Mouse (Mus musculus) B cell, adult (primary cell): ENCODE data around the gene Akr1b10. TPM values are rescaled to one million over a fixed set of nuclear protein-coding genes. Genes with fewer than 3 reads are reported as not detected.

Experiments
- total RNA-seq: library from RNA; stranded (reverse); gene quantifications from 4 replicates; pipeline ENCODE4 v1.2.4, GENCODE M21; 2023; ENCODE audit not compliant: inconsistent age

The Akr1b10 gene
- total RNA-seq, result 25.1 to 34.9 TPM (median 30.2 TPM) in 4 replicates

DNA sequence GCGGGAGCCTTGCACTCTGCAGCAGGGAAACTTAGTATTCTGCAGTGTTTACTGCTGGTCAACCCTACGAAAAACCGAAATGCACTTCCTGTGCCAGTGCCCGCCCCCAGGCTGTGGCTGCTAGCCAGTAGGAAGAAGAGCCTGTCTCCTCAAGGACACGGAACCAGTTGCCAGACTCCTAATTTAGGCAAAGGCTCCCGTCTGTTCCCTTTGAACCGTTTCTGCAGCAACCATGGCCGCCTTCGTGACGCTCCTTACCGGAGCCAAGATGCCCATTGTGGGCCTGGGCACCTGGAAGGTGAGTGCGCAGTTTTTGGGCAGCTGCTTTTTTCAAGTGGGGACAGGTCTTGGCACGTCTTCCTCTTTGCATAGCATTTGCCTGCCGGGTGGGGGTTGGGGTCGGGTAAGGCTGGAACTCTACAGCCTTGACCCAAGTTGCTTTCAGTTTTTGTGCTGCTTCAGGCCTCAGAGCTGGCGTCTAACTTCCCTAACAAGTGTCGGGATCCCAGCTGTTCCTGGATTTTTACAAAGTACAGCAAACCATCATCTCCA is at the start of gene Akr1b10:
Gene Akr1b10 (plus strand): TSS at position 109 of the 552 bp plus-strand sequence.

DNA sequence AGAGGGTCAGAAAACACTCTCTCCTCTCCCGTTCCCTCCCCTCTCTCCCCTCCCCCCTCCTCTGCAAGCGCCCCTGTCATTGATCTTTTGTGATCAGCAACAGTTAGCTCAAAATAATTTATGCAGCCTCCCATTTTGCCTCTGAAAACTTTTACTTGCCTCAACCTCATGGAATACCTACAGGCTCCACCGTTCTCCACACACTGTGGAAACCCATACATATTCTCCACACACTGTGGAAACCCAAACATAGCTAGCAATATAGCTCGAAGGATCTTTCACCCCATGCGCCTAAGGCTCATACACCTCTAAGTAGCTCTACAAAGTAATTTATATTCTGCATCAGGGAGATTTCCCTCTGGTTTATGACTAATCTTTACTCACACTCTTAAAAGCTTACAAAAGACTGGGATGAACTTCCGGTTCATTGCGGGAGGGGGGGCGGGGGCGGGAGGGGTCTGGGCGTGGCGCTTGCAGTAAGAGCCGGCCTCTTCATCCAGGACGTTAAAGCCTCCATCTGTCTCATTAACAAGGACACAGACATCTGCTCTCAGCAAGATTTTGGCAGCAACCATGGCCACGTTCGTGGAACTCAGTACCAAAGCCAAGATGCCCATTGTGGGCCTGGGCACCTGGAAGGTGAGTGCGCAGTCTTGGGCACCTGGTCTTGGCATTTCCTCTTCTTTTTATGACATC is 30.2 kb upstream of the Akr1b10 start, which contains the start of gene Akr1b8:
Gene Akr1b8 (plus strand): TSS at position 462 of the 696 bp plus-strand sequence.

DNA sequence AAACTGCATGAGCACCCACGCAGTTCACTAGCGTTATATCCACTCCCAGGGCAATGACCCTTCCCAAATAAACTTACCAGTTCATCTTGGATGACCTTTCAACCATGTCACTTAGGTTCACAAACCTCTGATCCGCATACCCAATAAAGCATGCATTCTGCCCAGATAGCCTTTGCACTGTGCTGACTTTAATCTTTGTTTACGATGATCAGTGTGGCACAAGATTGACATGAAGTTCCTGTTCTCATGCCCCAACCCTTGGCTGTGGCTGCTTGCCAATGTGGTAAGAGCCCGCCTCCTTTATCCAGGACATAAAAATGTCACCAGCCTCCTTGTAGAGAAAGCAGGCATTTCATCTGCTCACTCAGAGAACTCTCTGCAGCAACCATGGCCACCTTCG is 28.0 kb downstream of the Akr1b10 start, which contains the start of gene Akr1b7:
Gene Akr1b7 (plus strand): TSS at position 312 of the 400 bp plus-strand sequence.

Other genes starting within 250 kb of the Akr1b10 start
- gene Slc35b4, start 207.1 kb upstream of the Akr1b10 start, total RNA-seq, result 24.5 to 27.2 TPM (median 26.0 TPM) in 4 replicates
- gene Akr1b3, start 66.7 kb upstream of the Akr1b10 start, total RNA-seq, result 102 to 109 TPM (median 105 TPM) in 4 replicates
- not detected in 4 replicates for gene Akr1b8, start 30.1 kb upstream of the Akr1b10 start, total RNA-seq
- 0.69 to 0.97 TPM (median 0.90 TPM) in 4 replicates for gene Akr1b7, start 28.1 kb downstream of the Akr1b10 start, total RNA-seq
- gene Bpgm, start 92.0 kb downstream of the Akr1b10 start, total RNA-seq, result 14.5 to 17.1 TPM (median 16.0 TPM) in 4 replicates
- gene Cald1, start 214.3 kb downstream of the Akr1b10 start, total RNA-seq, result 0.42 to 0.90 TPM (median 0.66 TPM) in 4 replicates